Mouse (Mus musculus) intestine, embryonic 15.5 days (tissue): Measurements from ENCODE around the gene Aggf1. TPM values are rescaled to one million over a fixed set of nuclear protein-coding genes. Genes with fewer than 3 reads are reported as not detected.
A peak's percentile ranks its signal among the peaks of the same experiment; 100 is the strongest.

Source experiments
- ATAC-seq: fragments of 200-750 bp; cut with Nextera tagmentation; 2 replicates; pipeline ENCODE4 v1.8.0; 2017; ENCODE audit warnings: moderate TSS enrichment, moderate library complexity
- H3K27ac ChIP-seq: fragments of 300-500 bp; sonication (generic); 2 replicates; pipeline ENCODE4 v1.5.1; 2015; ENCODE audit warnings: mild to moderate bottlenecking, inconsistent platforms
- H3K27me3 ChIP-seq: fragments of 300-500 bp; sonication (generic); replicated peaks from 2 replicates; pipeline ENCODE4 v1.6.1; 2015; ENCODE audit warnings: inconsistent platforms
- H3K36me3 ChIP-seq: fragments of 300-500 bp; sonication (generic); 2 replicates; pipeline ENCODE4 v1.6.1; 2015; ENCODE audit warnings: inconsistent platforms
- H3K4me1 ChIP-seq: fragments of 300-500 bp; sonication (generic); replicated peaks from 2 replicates; pipeline ENCODE4 v1.6.1; 2015; ENCODE audit warnings: inconsistent platforms
- H3K4me2 ChIP-seq: fragments of 300-500 bp; sonication (generic); replicated peaks from 2 replicates; pipeline ENCODE4 v1.6.1; 2015; ENCODE audit warnings: mild to moderate bottlenecking, inconsistent platforms
- H3K4me3 ChIP-seq: fragments of 300-500 bp; sonication (generic); replicated peaks from 2 replicates; pipeline ENCODE4 v1.5.1; 2015; ENCODE audit warnings: inconsistent platforms
- H3K9ac ChIP-seq: fragments of 300-500 bp; sonication (generic); 2 replicates; pipeline ENCODE4 v1.6.1; 2015; ENCODE audit warnings: inconsistent platforms
- H3K9me3 ChIP-seq: fragments of 300-500 bp; sonication (generic); 2 replicates; pipeline ENCODE4 v1.6.1; 2016; ENCODE audit warnings: inconsistent platforms
- WGBS: fragments of 180-500 bp; shearing (Covaris S2); methylation state at CpG from one replicate; pipeline ENCODE4 v1.1.7; 2015; 5-methylcytosine and 5-hydroxymethylcytosine counted together
- polyA plus RNA-seq: library from polyadenylated mRNA; unstranded; fragments of >200 nt; fragmentation: Nextera tagmentation; extraction: Ambion mirVana; gene quantifications from 2 replicates; pipeline ENCODE4 v1.2.1, GENCODE M21; 2015

Aggf1 gene
- polyA plus RNA-seq, 1 experiment from 2014 or later, result 32.3 TPM

GRCm38 (mm10) chr13:95327345-95327741 lies 47.8 kb downstream of the Aggf1 start:
- Histone ChIP-seq H3K4me1 (peaks cover 13% of the 10 kb centered on the region; the same call in 1 of the 2 replicates), H3K4me2 (peak overlapping the region; percentile 86), H3K27ac (peak overlapping the region; percentile 99), H3K4me3 (peak overlapping the region; percentile 87), H3K9me3 (no peaks in the 10 kb centered on the region), H3K9ac (peak overlapping the region; percentile 99), H3K36me3 (no peaks in the 10 kb centered on the region), H3K27me3 (no peaks in the 10 kb centered on the region)
- WGBS, result 5% methylated on average over 5 of the region's 5 CpGs
- 0 out of 2 replicates have a peak, but pooled peaks have one; percentile 2 for ATAC-seq

GRCm38 (mm10) chr13:95326611-95327344 lies 48.4 kb downstream of the Aggf1 start:
- Histone ChIP-seq H3K9ac (peak overlapping the region; percentile 99), H3K4me2 (peak overlapping the region; percentile 86), H3K9me3 (no peaks in the 10 kb centered on the region), H3K4me3 (peak overlapping the region; percentile 87), H3K4me1 (peaks cover 13% of the 10 kb centered on the region; the same call in 1 of the 2 replicates), H3K27ac (peak overlapping the region; percentile 99), H3K27me3 (no peaks in the 10 kb centered on the region), H3K36me3 (no peaks in the 10 kb centered on the region)
- ATAC-seq, result peak; percentile 40
- WGBS, result 7% methylated on average over 21 of the region's 21 CpGs

GRCm38 (mm10) chr13:95325907-95326550 lies 49.1 kb downstream of the Aggf1 start:
- H3K4me2 ChIP-seq, result peak overlapping the region; percentile 86
- H3K27me3 ChIP-seq, result no peaks in the 10 kb centered on the region
- no peak for ATAC-seq
- peak overlapping the region; percentile 99 for H3K27ac ChIP-seq
- H3K4me1 ChIP-seq, result peaks cover 13% of the 10 kb centered on the region; the same call in 1 of the 2 replicates
- H3K36me3 ChIP-seq, result no peaks in the 10 kb centered on the region
- WGBS, result 6% methylated on average over 5 of the region's 5 CpGs
- peak overlapping the region; percentile 99 for H3K9ac ChIP-seq
- H3K4me3 ChIP-seq, result peak overlapping the region; percentile 87
- no peaks in the 10 kb centered on the region for H3K9me3 ChIP-seq

GRCm38 (mm10) chr13:95325080-95325906 lies 49.9 kb downstream of the Aggf1 start:
- H3K4me3 ChIP-seq, result peak overlapping the region; percentile 87
- peak; percentile 83 for ATAC-seq
- H3K9ac ChIP-seq, result peak overlapping the region; percentile 99
- peaks cover 13% of the 10 kb centered on the region; the same call in 1 of the 2 replicates for H3K4me1 ChIP-seq
- H3K27me3 ChIP-seq, result no peaks in the 10 kb centered on the region
- H3K27ac ChIP-seq, result peak overlapping the region; percentile 99
- peak overlapping the region; percentile 86 for H3K4me2 ChIP-seq
- H3K9me3 ChIP-seq, result no peaks in the 10 kb centered on the region
- no peaks in the 10 kb centered on the region for H3K36me3 ChIP-seq
- WGBS, result under 1% methylated on average over 63 of the region's 63 CpGs

- Histone ChIP-seq H3K9ac (peak overlapping the region; percentile 99), H3K4me1 (peaks cover 13% of the 10 kb centered on the region; the same call in 1 of the 2 replicates), H3K36me3 (no peaks in the 10 kb centered on the region), H3K4me2 (peak overlapping the region; percentile 86), H3K4me3 (peak overlapping the region; percentile 87), H3K27me3 (no peaks in the 10 kb centered on the region), H3K9me3 (no peaks in the 10 kb centered on the region), H3K27ac (peak overlapping the region; percentile 99)
- ATAC-seq, result peak; percentile 37
- under 1% methylated on average over 22 of the region's 22 CpGs for WGBS
Observed at GRCm38 (mm10) chr13:95324626-95325079, 50.5 kb downstream of the Aggf1 start.

GRCm38 (mm10) chr13:95323950-95324625 lies 51.1 kb downstream of the Aggf1 start:
- peak; percentile 27; the same call in 1 of the 2 replicates for ATAC-seq
- peaks cover 14% of the 10 kb centered on the region; the same call in 1 of the 2 replicates for H3K4me1 ChIP-seq
- H3K4me3 ChIP-seq, result peak overlapping the region; percentile 87
- H3K9ac ChIP-seq, result peak overlapping the region; percentile 99
- no peaks in the 10 kb centered on the region for H3K27me3 ChIP-seq
- H3K27ac ChIP-seq, result peak overlapping the region; percentile 99
- H3K36me3 ChIP-seq, result no peaks in the 10 kb centered on the region
- 25% methylated on average over 15 of the region's 15 CpGs for WGBS
- H3K4me2 ChIP-seq, result peak overlapping the region; percentile 86
- no peaks in the 10 kb centered on the region for H3K9me3 ChIP-seq

GRCm38 (mm10) chr13:95323400-95323799 lies 51.8 kb downstream of the Aggf1 start, which contains the start of gene Zbed3:
Gene Zbed3 (plus strand): TSS chr13:95323612.
- no peak for ATAC-seq
- 86% methylated on average over 6 of the region's 6 CpGs for WGBS

GRCm38 (mm10) chr13:95320451-95320850 lies 54.7 kb downstream of the Aggf1 start:
- ATAC-seq, result no peak
- Histone ChIP-seq H3K4me3 (no peak overlapping the region), H3K36me3 (no peaks in the 10 kb centered on the region), H3K27ac (no peak overlapping the region), H3K4me2 (no peak overlapping the region), H3K4me1 (peaks cover 2% of the 10 kb centered on the region; the same call in 1 of the 2 replicates), H3K27me3 (no peaks in the 10 kb centered on the region), H3K9ac (no peak overlapping the region), H3K9me3 (no peaks in the 10 kb centered on the region)
- WGBS, result 35% methylated on average over 4 of the region's 4 CpGs

More at GRCm38 (mm10) chr13:95323400-95323799, 51.8 kb downstream of the Aggf1 start, which contains the start of gene Zbed3:
- Histone ChIP-seq H3K9me3 (no peaks in the 10 kb centered on the region), H3K27me3 (no peaks in the 10 kb centered on the region), H3K4me1 (peaks cover 13% of the 10 kb centered on the region; the same call in 1 of the 2 replicates), H3K4me3 (peak within 1 kb of the TSS; percentile 87), H3K9ac (peak within 1 kb of the TSS; percentile 99), H3K36me3 (no peaks in the 10 kb centered on the region), H3K27ac (peak within 1 kb of the TSS; percentile 99), H3K4me2 (peak within 1 kb of the TSS; percentile 86)

GRCm38 (mm10) chr13:95319153-95319552 lies 56.0 kb downstream of the Aggf1 start:
- Histone ChIP-seq H3K4me2 (no peak overlapping the region), H3K9me3 (no peaks in the 10 kb centered on the region), H3K36me3 (no peaks in the 10 kb centered on the region), H3K4me3 (no peak overlapping the region), H3K27ac (no peak overlapping the region), H3K9ac (no peak overlapping the region), H3K27me3 (no peaks in the 10 kb centered on the region), H3K4me1 (peaks cover 2% of the 10 kb centered on the region; the same call in 1 of the 2 replicates)
- ATAC-seq, result peak; percentile 57
- 71% methylated on average over 6 of the region's 6 CpGs for WGBS

GRCm38 (mm10) chr13:95312016-95312415 lies 63.1 kb downstream of the Aggf1 start:
- no peaks in the 10 kb centered on the region for H3K36me3 ChIP-seq
- no peaks in the 10 kb centered on the region for H3K9me3 ChIP-seq
- ATAC-seq, result no peak
- H3K4me2 ChIP-seq, result no peak overlapping the region
- no peak overlapping the region for H3K27ac ChIP-seq
- H3K9ac ChIP-seq, result no peak overlapping the region
- WGBS, result 83% methylated on average over 6 of the region's 6 CpGs
- H3K27me3 ChIP-seq, result no peaks in the 10 kb centered on the region
- H3K4me1 ChIP-seq, result no peaks in the 10 kb centered on the region
- no peak overlapping the region for H3K4me3 ChIP-seq

GRCm38 (mm10) chr13:95307100-95307655 lies 68.0 kb downstream of the Aggf1 start:
- no peaks in the 10 kb centered on the region for H3K4me1 ChIP-seq
- no peak overlapping the region for H3K9ac ChIP-seq
- no peaks in the 10 kb centered on the region for H3K9me3 ChIP-seq
- no peaks in the 10 kb centered on the region for H3K27me3 ChIP-seq
- no peak overlapping the region for H3K27ac ChIP-seq
- ATAC-seq, result no peak
- H3K36me3 ChIP-seq, result no peaks in the 10 kb centered on the region
- 52% methylated on average over 8 of the region's 8 CpGs for WGBS
- no peak overlapping the region for H3K4me3 ChIP-seq
- H3K4me2 ChIP-seq, result no peak overlapping the region
